Mouse (Mus musculus): ENCODE data around the gene Atrnl1. TPM values are rescaled to one million over a fixed set of nuclear protein-coding genes. Genes with fewer than 3 reads are reported as not detected.
"Not testable (repeated sequence)": the region's sequence is repeated elsewhere in the genome, so short reads cannot be mapped to it uniquely, and the experiment has no call there.

Gene Atrnl1
- polyA plus RNA-seq, 1 experiment from 2014 or later, result 8.9 TPM

- Histone ChIP-seq H3K9me3 (ENCODE audit: low read length) (no peaks in the 10 kb centered on the region), H3K4me1 (ENCODE audit: insufficient read depth, low read length) (peaks cover 18% of the 10 kb centered on the region), H3K4me2 (replicated peaks; ENCODE audit: low read depth, low read length) (no peak overlapping the region), H3K27me3 (ENCODE audit: insufficient read depth, low read length) (no peaks in the 10 kb centered on the region), H3K9ac (replicated peaks; ENCODE audit: low read length) (no peak overlapping the region), H3K36me3 (ENCODE audit: insufficient read depth, low read length) (peaks cover 9% of the 10 kb centered on the region), H3K27ac (ENCODE audit: low read length) (peak overlapping the region; percentile 44; the same call in 1 of the 2 replicates), H3K4me3 (ENCODE audit: low read length) (no peak overlapping the region)
- ATAC-seq (ENCODE audit: low FRiP score, low TSS enrichment), result peak; percentile 44; the same call in 1 of the 2 replicates
- WGBS, result 63% methylated on average over 8 of the region's 8 CpGs
Observed at GRCm38 (mm10) chr19:57658111-57659091, 47.6 kb downstream of the Atrnl1 start.

- H3K27ac ChIP-seq (ENCODE audit: low read length), result no peak overlapping the region
- no peaks in the 10 kb centered on the region for H3K27me3 ChIP-seq (ENCODE audit: insufficient read depth, low read length)
- no peak for ATAC-seq (ENCODE audit: low FRiP score, low TSS enrichment)
- H3K9ac ChIP-seq (replicated peaks; ENCODE audit: low read length), result no peak overlapping the region
- H3K9me3 ChIP-seq (ENCODE audit: low read length), result no peaks in the 10 kb centered on the region
- H3K4me3 ChIP-seq (ENCODE audit: low read length), result no peak overlapping the region
- H3K4me1 ChIP-seq (ENCODE audit: insufficient read depth, low read length), result no peaks in the 10 kb centered on the region
- WGBS, result 90% methylated on average over 9 of the region's 9 CpGs
- no peak overlapping the region for H3K4me2 ChIP-seq (replicated peaks; ENCODE audit: low read depth, low read length)
- H3K36me3 ChIP-seq (ENCODE audit: insufficient read depth, low read length), result peaks cover 15% of the 10 kb centered on the region
Observed at GRCm38 (mm10) chr19:57667011-57667410, 56.2 kb downstream of the Atrnl1 start.

GRCm38 (mm10) chr19:57667946-57668345 lies 57.1 kb downstream of the Atrnl1 start:
- no peaks in the 10 kb centered on the region for H3K9me3 ChIP-seq (ENCODE audit: low read length)
- H3K27ac ChIP-seq (ENCODE audit: low read length), result no peak overlapping the region
- no peak for ATAC-seq (ENCODE audit: low FRiP score, low TSS enrichment)
- H3K4me3 ChIP-seq (ENCODE audit: low read length), result no peak overlapping the region
- H3K27me3 ChIP-seq (ENCODE audit: insufficient read depth, low read length), result no peaks in the 10 kb centered on the region
- no peak overlapping the region for H3K4me2 ChIP-seq (replicated peaks; ENCODE audit: low read depth, low read length)
- no peak overlapping the region for H3K9ac ChIP-seq (replicated peaks; ENCODE audit: low read length)
- no peaks in the 10 kb centered on the region for H3K4me1 ChIP-seq (ENCODE audit: insufficient read depth, low read length)
- H3K36me3 ChIP-seq (ENCODE audit: insufficient read depth, low read length), result peaks cover 15% of the 10 kb centered on the region
- WGBS, result 87% methylated on average over 10 of the region's 10 CpGs

- no peaks in the 10 kb centered on the region for H3K27me3 ChIP-seq (ENCODE audit: insufficient read depth, low read length)
- H3K27ac ChIP-seq (ENCODE audit: low read length), result no peak overlapping the region
- no peaks in the 10 kb centered on the region for H3K4me1 ChIP-seq (ENCODE audit: insufficient read depth, low read length)
- peaks cover 3% of the 10 kb centered on the region; the same call in 1 of the 2 replicates for H3K36me3 ChIP-seq (ENCODE audit: insufficient read depth, low read length)
- ATAC-seq (ENCODE audit: low FRiP score, low TSS enrichment), result no peak
- H3K4me3 ChIP-seq (ENCODE audit: low read length), result no peak overlapping the region
- no peaks in the 10 kb centered on the region for H3K9me3 ChIP-seq (ENCODE audit: low read length)
- WGBS, result 94% methylated on average over 3 of the region's 3 CpGs
- H3K9ac ChIP-seq (replicated peaks; ENCODE audit: low read length), result no peak overlapping the region
- H3K4me2 ChIP-seq (replicated peaks; ENCODE audit: low read depth, low read length), result no peak overlapping the region
Observed at GRCm38 (mm10) chr19:57679455-57679854, 68.6 kb downstream of the Atrnl1 start.

- no peak for ATAC-seq (ENCODE audit: low FRiP score, low TSS enrichment)
- Histone ChIP-seq H3K27ac (ENCODE audit: low read length) (no peak overlapping the region), H3K27me3 (ENCODE audit: insufficient read depth, low read length) (no peaks in the 10 kb centered on the region), H3K9me3 (ENCODE audit: low read length) (no peaks in the 10 kb centered on the region), H3K36me3 (ENCODE audit: insufficient read depth, low read length) (peaks cover 13% of the 10 kb centered on the region; the same call in 1 of the 2 replicates), H3K4me3 (ENCODE audit: low read length) (no peak overlapping the region), H3K4me2 (replicated peaks; ENCODE audit: low read depth, low read length) (no peak overlapping the region), H3K4me1 (ENCODE audit: insufficient read depth, low read length) (no peaks in the 10 kb centered on the region), H3K9ac (replicated peaks; ENCODE audit: low read length) (no peak overlapping the region)
- WGBS, result 89% methylated on average over 20 of the region's 20 CpGs
Observed at GRCm38 (mm10) chr19:57686596-57686995, 75.8 kb downstream of the Atrnl1 start.

GRCm38 (mm10) chr19:57692566-57692965 lies 81.7 kb downstream of the Atrnl1 start:
- Histone ChIP-seq H3K4me2 (replicated peaks; ENCODE audit: low read depth, low read length) (no peak overlapping the region), H3K9me3 (ENCODE audit: low read length) (no peaks in the 10 kb centered on the region), H3K27me3 (ENCODE audit: insufficient read depth, low read length) (no peaks in the 10 kb centered on the region), H3K9ac (replicated peaks; ENCODE audit: low read length) (no peak overlapping the region), H3K4me3 (ENCODE audit: low read length) (no peak overlapping the region), H3K27ac (ENCODE audit: low read length) (no peak overlapping the region), H3K4me1 (ENCODE audit: insufficient read depth, low read length) (no peaks in the 10 kb centered on the region), H3K36me3 (ENCODE audit: insufficient read depth, low read length) (peaks cover 26% of the 10 kb centered on the region)
- no peak for ATAC-seq (ENCODE audit: low FRiP score, low TSS enrichment)
- WGBS, result 92% methylated on average over 3 of the region's 3 CpGs

- not testable (repeated sequence) for H3K27ac ChIP-seq (ENCODE audit: low read length); H3K4me3 ChIP-seq (ENCODE audit: low read length); H3K9ac ChIP-seq (replicated peaks; ENCODE audit: low read length); H3K4me2 ChIP-seq (replicated peaks; ENCODE audit: low read depth, low read length); H3K9me3 ChIP-seq (ENCODE audit: low read length); H3K4me1 ChIP-seq (ENCODE audit: insufficient read depth, low read length); ATAC-seq (ENCODE audit: low FRiP score, low TSS enrichment); H3K27me3 ChIP-seq (ENCODE audit: insufficient read depth, low read length)
- 84% methylated on average over 5 of the region's 5 CpGs for WGBS
- H3K36me3 ChIP-seq (ENCODE audit: insufficient read depth, low read length), result peaks cover 21% of the 10 kb centered on the region
Observed at GRCm38 (mm10) chr19:57696781-57697180, 85.9 kb downstream of the Atrnl1 start.

GRCm38 (mm10) chr19:57713138-57713537 lies 102.3 kb downstream of the Atrnl1 start:
- no peak overlapping the region for H3K4me2 ChIP-seq (replicated peaks; ENCODE audit: low read depth, low read length)
- no peaks in the 10 kb centered on the region for H3K4me1 ChIP-seq (ENCODE audit: insufficient read depth, low read length)
- ATAC-seq (ENCODE audit: low FRiP score, low TSS enrichment), result no peak
- H3K36me3 ChIP-seq (ENCODE audit: insufficient read depth, low read length), result peaks cover 17% of the 10 kb centered on the region; the same call in 1 of the 2 replicates
- H3K27me3 ChIP-seq (ENCODE audit: insufficient read depth, low read length), result no peaks in the 10 kb centered on the region
- 63% methylated on average over 5 of the region's 5 CpGs for WGBS
- no peak overlapping the region for H3K9ac ChIP-seq (replicated peaks; ENCODE audit: low read length)
- no peak overlapping the region for H3K4me3 ChIP-seq (ENCODE audit: low read length)
- no peaks in the 10 kb centered on the region for H3K9me3 ChIP-seq (ENCODE audit: low read length)
- H3K27ac ChIP-seq (ENCODE audit: low read length), result no peak overlapping the region

GRCm38 (mm10) chr19:57724920-57725319 lies 114.1 kb downstream of the Atrnl1 start:
- Histone ChIP-seq H3K27ac (ENCODE audit: low read length) (no peak overlapping the region), H3K9me3 (ENCODE audit: low read length) (no peaks in the 10 kb centered on the region), H3K4me2 (replicated peaks; ENCODE audit: low read depth, low read length) (no peak overlapping the region), H3K4me3 (ENCODE audit: low read length) (no peak overlapping the region), H3K4me1 (ENCODE audit: insufficient read depth, low read length) (no peaks in the 10 kb centered on the region), H3K27me3 (ENCODE audit: insufficient read depth, low read length) (no peaks in the 10 kb centered on the region), H3K36me3 (ENCODE audit: insufficient read depth, low read length) (no peaks in the 10 kb centered on the region), H3K9ac (replicated peaks; ENCODE audit: low read length) (no peak overlapping the region)
- no peak for ATAC-seq (ENCODE audit: low FRiP score, low TSS enrichment)
- 83% methylated on average over 6 of the region's 6 CpGs for WGBS

GRCm38 (mm10) chr19:57725326-57725725 lies 114.5 kb downstream of the Atrnl1 start:
- Histone ChIP-seq H3K4me2 (replicated peaks; ENCODE audit: low read depth, low read length) (no peak overlapping the region), H3K27ac (ENCODE audit: low read length) (no peak overlapping the region), H3K9ac (replicated peaks; ENCODE audit: low read length) (no peak overlapping the region), H3K9me3 (ENCODE audit: low read length) (no peaks in the 10 kb centered on the region), H3K27me3 (ENCODE audit: insufficient read depth, low read length) (no peaks in the 10 kb centered on the region), H3K4me1 (ENCODE audit: insufficient read depth, low read length) (no peaks in the 10 kb centered on the region), H3K36me3 (ENCODE audit: insufficient read depth, low read length) (no peaks in the 10 kb centered on the region), H3K4me3 (ENCODE audit: low read length) (no peak overlapping the region)
- 98% methylated on average over 2 of the region's 2 CpGs for WGBS
- ATAC-seq (ENCODE audit: low FRiP score, low TSS enrichment), result no peak

Data from kidney, embryonic 16.5 days (tissue).